Mouse (Mus musculus): ENCODE results near the gene Man2a1. TPM values are rescaled to one million over a fixed set of nuclear protein-coding genes. Genes with fewer than 3 reads are reported as not detected.

Man2a1 gene
- total RNA-seq, 2 experiments from 2014 or later, result 167 to 177 TPM

DNA sequence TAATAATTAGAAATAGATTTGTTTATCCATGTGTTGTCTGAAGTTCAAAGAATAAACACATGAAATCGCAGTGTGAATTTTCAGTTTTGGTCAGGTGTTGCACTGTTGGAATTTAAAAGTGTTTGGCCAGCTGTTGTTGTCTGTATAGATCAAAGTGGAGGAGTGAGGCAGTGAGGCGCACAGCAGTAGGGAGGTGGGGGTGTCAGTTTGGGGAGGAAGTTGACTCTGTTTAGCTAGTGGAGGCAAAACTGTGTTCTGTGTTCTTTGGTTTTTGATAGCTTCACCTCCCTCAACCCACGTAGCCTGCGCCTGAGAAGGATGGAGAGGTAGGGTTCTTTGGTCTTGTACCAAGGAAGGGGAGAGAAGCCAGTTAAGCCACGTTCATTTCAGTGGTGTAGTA, 28.3 kb downstream of the Man2a1 start:
- no peak for DNase-seq

DNA sequence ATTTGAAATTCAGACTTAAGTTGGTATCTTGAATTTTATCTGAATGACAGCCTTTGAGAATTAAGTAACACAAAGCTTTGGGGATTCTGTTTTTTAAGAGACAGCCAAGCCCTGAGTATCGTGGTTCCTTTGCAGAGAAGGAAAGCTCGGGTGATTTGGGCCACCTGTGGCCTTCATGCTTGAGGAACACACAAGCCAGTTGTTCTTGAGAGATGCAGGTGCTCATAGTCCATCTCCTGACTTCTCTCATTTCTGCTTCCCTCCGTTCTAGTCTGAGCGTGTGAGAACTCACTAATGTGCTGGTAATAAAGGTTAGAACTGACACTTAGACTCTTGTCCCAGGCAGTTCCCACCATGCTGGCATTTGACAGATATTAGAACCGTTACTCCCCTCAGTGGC, 28.9 kb downstream of the Man2a1 start:
- DNase-seq, result no peak

- no peak for DNase-seq
Observed at GRCm38 (mm10) chr17:64630506-64630905, 30.0 kb downstream of the Man2a1 start.

GRCm38 (mm10) chr17:64637868-64638537, 37.5 kb downstream of the Man2a1 start:
- DNase-seq, result no peak

- DNase-seq, result no peak
Observed at GRCm38 (mm10) chr17:64641376-64641775, 40.8 kb downstream of the Man2a1 start.

DNA sequence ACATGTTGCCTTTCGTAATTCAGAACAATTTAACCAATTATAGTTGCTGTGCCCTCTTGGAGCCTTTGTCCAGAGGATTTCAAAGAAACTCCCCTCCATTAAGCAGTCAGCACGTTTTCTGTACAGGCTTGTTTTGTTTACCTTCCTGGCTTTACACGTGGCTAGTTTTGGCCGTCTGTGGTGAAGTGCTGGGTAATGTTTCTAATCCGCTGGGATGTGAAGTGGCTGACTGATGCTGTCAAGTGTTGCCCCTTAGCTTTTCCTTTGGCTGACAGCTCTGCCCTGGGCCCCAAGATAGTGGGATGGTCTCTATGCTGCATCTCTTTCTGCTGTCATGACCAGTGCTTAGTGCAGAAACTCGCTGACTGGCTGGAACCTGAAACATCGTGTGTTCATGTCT, 43.1 kb downstream of the Man2a1 start:
- DNase-seq, result no peak

DNA sequence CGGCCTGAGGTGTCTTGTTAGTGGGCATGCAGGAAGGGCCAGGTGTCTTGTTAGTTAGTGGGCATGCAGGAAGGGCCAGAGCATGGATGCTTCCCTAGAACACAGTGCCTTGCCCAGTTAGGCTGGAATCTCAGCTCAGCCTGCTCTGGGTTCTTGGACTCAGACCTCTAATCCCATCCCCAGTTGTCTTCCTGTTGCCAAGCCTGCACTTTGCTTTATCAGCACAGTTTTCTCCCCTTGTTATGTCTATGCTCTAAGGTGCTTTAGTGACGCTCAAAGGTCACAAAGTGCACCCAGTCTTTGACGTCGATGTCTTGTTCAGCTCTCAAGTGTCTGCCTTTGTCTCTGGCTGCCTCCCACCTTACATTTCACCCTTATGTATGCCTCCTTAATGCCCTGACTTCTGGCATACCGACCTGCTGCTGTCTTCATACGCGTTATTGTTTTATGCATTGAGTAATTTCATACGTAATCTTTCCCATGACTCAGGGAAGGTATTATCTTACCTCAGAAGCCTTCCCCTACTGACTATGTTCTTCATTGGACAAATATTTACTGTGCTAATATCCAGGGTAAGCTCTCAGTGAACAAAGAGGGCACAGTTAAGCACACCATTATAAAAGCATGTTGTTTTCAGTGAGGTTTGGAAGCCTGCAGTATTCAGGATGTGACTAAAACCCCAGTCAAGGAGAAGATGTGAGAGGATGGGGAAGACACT, 44.5 kb downstream of the Man2a1 start:
- DNase-seq, result no peak

- DNase-seq, result no peak
Observed at GRCm38 (mm10) chr17:64647396-64647795, 46.9 kb downstream of the Man2a1 start.

DNA sequence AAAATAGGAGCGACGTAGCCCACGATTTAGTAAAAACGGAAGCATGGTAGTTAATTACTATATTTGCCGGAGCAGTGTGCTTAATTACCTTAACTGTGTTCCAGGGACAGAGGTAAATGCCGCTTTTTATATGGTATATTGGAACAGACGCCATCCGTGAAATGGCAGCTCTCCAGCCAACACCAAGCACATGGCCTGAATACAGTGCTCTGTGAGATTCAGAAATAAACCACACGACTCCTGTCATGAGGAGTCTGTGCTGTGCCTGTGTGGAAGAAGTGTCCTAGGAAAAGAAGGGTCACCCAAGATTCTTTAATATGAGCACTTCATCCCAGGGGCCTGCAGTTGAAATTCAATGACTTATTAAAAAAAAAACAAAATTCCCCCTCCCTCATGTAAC, 50.2 kb downstream of the Man2a1 start:
- no peak for DNase-seq

- DNase-seq, result no peak
Observed at GRCm38 (mm10) chr17:64653621-64654020, 53.1 kb downstream of the Man2a1 start.

GRCm38 (mm10) chr17:64659682-64660081, 59.1 kb downstream of the Man2a1 start:
- no peak for DNase-seq

DNA sequence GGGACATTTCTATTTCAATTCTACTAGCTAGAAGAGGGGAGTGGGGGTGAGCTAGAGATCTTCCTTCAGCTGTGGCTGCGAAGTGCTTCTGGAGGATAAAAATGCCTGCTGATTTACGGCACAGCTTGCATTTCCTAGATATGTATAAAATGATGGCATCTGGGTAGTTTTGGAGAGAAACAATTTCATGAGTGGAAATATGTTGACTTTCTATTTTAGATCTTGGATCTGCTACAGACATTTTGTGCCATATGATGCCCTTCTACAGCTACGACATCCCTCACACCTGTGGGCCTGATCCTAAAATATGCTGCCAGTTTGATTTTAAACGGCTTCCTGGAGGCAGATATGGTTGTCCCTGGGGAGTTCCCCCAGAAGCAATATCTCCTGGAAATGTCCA, 66.0 kb downstream of the Man2a1 start:
- no peak for DNase-seq

DNA sequence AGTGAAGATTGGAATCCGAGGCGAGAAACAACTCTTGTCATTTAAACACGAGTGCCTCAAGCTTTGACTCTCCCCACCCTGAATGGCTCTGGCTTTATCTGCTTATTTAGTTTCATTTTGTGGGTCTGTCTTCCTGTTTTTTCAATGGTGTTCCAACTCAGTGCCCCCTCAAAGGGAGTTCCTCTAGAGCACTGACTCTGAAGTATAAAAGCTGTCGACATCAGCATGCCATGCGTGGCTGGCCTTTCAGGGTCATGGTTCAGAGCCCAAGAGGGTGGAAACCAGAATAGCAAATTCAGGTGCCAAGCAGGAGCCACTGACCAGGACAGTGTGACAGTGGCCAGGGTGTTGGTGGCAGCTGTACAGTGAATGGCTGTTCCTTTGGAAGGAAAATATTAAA, 68.0 kb downstream of the Man2a1 start:
- peak; percentile 35 to 48 for DNase-seq

DNA sequence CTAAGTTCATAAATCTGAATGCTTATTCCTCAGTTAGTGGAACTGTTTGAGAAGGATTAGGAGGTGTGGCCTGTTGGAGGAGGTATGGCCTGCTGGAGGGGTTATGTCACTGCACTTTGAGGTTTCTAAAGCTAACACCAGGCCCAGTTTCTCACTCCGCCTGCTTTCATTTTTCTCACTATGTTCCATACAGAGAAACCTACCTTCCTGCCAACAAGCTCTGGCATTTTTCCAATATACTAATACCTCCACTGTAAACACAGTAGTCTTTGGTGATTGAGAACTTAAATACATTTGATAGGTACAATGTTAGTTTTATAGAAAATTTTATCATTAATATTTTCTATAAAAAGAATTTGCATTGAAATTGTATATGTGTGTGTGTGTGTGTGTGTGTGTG, 73.9 kb downstream of the Man2a1 start:
- no peak for DNase-seq

GRCm38 (mm10) chr17:64674980-64675379, 74.4 kb downstream of the Man2a1 start:
- DNase-seq, result no peak

DNA sequence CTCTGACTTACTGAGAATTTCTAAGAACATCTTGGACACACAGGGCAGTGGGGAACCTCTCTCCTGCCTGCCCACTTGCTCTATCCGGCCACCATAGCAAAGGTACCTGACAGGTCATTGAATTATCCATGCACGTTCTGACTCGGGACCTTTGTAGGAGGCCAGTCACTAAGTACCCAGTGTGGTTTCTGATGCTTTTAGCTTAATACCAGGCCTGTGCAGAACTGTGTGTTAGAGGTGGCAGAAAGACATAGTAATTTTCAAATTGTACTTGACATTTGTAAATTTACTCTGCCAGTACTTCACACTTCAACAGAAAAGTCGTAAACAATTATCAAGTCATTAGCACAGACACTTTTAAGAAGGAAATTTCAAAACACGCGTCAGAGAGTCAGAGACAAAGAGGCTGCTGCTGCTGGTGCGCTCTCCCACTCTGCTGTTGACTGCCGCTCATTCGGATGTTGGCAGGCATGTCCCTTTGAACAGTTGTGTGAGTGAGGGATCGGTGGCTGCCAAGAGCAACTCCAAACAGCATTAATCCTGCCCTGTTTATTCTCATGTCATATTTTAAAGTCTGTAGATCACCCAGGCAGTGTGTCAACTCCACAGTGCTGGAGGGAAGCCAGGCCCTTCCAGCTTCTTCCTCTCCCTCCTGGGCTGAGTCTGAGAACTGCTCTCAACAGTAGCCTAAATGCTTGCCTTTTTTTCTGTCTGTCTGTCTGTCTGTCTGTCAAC, 76.4 kb downstream of the Man2a1 start:
- DNase-seq, result peak; percentile 48 to 51

DNA sequence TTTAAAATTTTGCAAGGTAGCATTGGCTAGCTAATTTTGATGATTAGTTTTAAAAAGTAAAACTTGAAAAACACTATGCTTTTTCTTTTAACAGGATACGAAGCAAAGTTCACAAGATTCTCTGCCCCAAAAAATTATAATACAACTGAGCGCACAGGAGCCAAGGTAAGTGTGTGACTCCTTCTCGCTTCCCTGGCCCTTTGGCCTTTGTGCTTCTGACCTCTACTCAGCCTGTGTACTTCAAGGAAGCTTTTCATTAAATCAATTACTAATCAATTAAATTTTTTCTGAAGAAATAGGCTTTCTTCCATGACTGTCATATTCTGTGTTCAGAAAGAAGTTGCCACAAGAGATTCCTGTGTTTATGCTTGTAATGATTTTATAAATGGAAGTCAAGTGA, 80.9 kb downstream of the Man2a1 start:
- no peak for DNase-seq

DNA sequence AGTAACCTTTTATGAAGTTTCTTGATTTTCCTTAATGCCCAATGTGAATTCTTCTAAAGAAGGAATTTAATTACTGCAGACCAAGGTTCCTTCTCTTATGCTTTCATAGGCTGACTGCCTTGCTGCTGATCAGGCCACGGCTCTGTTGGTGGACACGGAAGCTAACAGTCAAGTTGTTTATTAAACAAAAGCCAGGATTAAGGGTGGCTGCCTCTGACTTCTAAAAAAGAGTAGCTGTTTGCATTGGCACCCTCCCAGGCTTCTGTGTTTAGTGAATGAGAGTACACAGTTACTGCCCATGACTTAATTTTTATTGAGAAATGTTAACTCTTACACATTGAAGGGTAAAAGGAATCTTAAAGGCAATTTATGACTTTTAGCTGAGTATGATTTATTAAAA, 81.4 kb downstream of the Man2a1 start:
- peak; percentile 12 to 39 for DNase-seq

- DNase-seq, result peak in 1 of 2 experiments; percentile 20
Observed at GRCm38 (mm10) chr17:64684088-64684487, 83.6 kb downstream of the Man2a1 start.

DNA sequence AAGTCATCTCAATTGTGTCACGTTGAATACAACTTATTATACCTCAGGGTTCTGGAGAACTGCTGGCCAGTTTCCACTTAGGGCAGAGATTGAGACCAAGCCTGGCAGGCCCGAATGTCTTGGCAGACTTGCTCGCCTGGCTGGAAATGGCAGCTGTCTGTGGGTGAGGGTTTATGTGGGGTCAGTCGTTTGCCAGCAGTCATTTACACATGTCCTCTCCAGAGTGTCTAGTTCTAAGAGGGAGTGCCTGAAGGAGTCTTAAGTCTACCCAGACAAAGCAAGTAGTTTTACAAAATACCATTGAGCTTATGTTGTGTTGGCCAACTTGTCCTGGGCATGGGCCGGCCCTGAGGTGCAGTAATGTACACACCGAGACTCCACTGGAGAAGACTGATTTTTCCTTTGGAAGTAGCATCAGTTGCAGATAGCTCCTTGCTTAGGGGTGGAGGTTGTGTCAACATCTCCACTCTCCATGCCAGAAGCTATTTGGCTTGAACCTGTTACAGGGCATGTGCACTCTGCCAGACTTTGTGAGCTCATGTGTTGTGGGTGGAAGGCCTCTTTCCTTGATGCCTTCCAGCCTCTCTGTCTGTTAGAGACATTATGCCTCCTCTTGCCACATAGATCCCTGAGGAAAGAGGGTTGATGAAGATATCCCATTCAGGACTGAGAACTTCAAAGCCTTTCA, 84.8 kb downstream of the Man2a1 start:
- DNase-seq, result peak; percentile 15 to 39

GRCm38 (mm10) chr17:64689614-64690013, 89.1 kb downstream of the Man2a1 start:
- no peak for DNase-seq

DNA sequence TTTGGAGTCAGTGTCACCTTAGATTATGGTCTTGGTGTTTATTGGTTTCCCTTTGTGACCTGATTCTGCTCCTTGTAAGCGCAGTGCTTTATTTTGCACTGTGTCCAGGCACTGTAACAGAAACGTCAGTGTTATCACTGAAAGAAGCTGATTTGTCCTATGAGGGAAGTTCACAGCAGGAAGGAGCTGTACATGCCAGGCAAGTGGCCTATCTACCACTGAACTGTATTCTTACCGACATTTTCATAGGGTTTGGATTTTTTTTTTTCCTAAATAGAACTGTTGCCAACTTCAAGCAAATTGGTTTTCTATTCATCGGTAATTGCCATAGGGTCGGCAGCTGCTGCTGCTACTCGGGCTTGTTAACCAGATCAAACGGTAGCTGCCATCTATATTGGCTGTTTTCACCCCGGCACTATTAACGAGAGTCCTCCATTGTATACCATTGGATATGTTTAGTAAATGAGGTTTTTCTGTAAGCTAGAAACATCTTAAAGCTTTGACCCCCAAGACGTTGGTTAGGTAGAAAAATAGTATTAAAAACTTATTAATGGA, 96.8 kb downstream of the Man2a1 start:
- no peak for DNase-seq

All from adrenal gland, postnatal 36 days (tissue).